In the genomic region with DNA sequence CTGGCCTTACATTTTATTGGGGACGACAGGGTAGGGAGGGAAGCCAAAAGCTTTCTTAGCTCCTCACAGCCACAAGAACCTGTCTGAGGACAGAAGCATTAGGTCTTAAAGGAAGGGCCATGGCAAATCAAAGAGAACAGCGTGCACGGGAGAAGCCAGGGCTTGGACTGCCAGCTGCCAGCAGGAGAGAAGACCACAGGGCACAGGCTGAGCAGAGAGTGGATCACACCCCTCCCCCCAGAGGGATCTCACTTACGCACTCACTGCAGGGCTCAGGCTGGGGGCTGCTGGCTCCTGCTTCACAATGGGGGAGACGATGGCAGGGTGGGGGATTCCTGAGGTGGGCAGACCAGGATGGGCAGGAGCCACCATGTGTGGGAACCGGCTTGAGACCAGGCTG, we compare ENCODE assay signal across 12 mouse cellular contexts.
"Had no signal": no experiment of that assay in that cellular context is flagged by ENCODE, and none has a peak within 500 bp of the region (broad histone marks: within the 10 kb centered on the region; RNA-seq: fewer than 3 reads in every experiment).

No protein-coding gene starts in this region.

- H3K9ac ChIP-seq: limb, embryonic 15.5 days; liver, embryonic 12.5 days; lung, embryonic 14.5 days; neural tube, embryonic 13.5 days had no signal

- ATAC-seq: liver, embryonic 12.5 days; midbrain, embryonic 16.5 days had no signal

- H3K4me2 ChIP-seq: limb, embryonic 15.5 days; liver, embryonic 12.5 days; lung, embryonic 14.5 days; midbrain, embryonic 11.5 days; neural tube, embryonic 13.5 days had no signal

- H3K27ac ChIP-seq: limb, embryonic 15.5 days; liver, embryonic 12.5 days; neural tube, embryonic 13.5 days; stomach, postnatal 0 days had no signal

- H3K9me3 ChIP-seq: limb, embryonic 15.5 days; liver, embryonic 12.5 days; neural tube, embryonic 13.5 days had no signal

- DNase-seq: kidney, postnatal 10 days; lung, embryonic 14.5 days; lung, postnatal 10 days; lung, postnatal 4 days; right cerebral cortex, adult 18-20 months; thymus, postnatal 4 days had no signal

- H3K27me3 ChIP-seq: limb, embryonic 15.5 days; liver, embryonic 12.5 days; neural tube, embryonic 13.5 days had no signal

- H3K4me3 ChIP-seq: limb, embryonic 15.5 days; liver, embryonic 12.5 days; neural tube, embryonic 13.5 days had no signal
